Mouse (Mus musculus) E14TG2a.4 (cell line): ENCODE data around the gene Il11.

ENCODE experiments used
- H3K27me3 ChIP-seq: 2 replicates; pipeline ENCODE4 v1.6.1; 2014; ENCODE audit warnings: low read length, control low read depth; ENCODE audit not compliant: insufficient read depth
- H3K36me3 ChIP-seq: 2 replicates; pipeline ENCODE4 v1.6.1; 2014; ENCODE audit warnings: low read length, control low read depth; ENCODE audit not compliant: insufficient read depth
- H3K4me1 ChIP-seq: replicated peaks from 2 replicates; pipeline ENCODE4 v1.6.1; 2014; ENCODE audit warnings: low read depth, low read length, control low read depth
- H3K4me3 ChIP-seq: replicated peaks from 2 replicates; pipeline ENCODE4 v1.5.1; 2014; ENCODE audit warnings: mild to moderate bottlenecking, low read length
- H3K9me3 ChIP-seq: 2 replicates; pipeline ENCODE4 v1.6.1; 2014; ENCODE audit warnings: low read length, control low read depth
- CTCF ChIP-seq: conservative IDR thresholded peaks from 2 replicates; pipeline ENCODE4 v1.5.1; 2014; ENCODE audit warnings: low read length
- NANOG ChIP-seq: IDR thresholded peaks from 2 replicates; pipeline ENCODE4 v1.6.1; 2014; ENCODE audit warnings: borderline replicate concordance, low read length, mixed read lengths
- POU5F1 ChIP-seq: IDR thresholded peaks from 2 replicates; pipeline ENCODE4 v1.6.1; 2014; ENCODE audit warnings: low read length, borderline replicate concordance

Gene Il11

GRCm38 (mm10) chr7:4776861-4777830, 5.5 kb downstream of the Il11 start:
- TF ChIP-seq CTCF = no peak
- TF ChIP-seq NANOG = no peak
- no peak for TF ChIP-seq POU5F1
- H3K9me3 ChIP-seq = no peaks in the 10 kb centered on the region
- no peaks in the 10 kb centered on the region for H3K36me3 ChIP-seq
- H3K27me3 ChIP-seq = peaks cover 82% of the 10 kb centered on the region
- H3K4me3 ChIP-seq = peak overlapping the region; percentile 79
- H3K4me1 ChIP-seq = peaks cover 44% of the 10 kb centered on the region

DNA sequence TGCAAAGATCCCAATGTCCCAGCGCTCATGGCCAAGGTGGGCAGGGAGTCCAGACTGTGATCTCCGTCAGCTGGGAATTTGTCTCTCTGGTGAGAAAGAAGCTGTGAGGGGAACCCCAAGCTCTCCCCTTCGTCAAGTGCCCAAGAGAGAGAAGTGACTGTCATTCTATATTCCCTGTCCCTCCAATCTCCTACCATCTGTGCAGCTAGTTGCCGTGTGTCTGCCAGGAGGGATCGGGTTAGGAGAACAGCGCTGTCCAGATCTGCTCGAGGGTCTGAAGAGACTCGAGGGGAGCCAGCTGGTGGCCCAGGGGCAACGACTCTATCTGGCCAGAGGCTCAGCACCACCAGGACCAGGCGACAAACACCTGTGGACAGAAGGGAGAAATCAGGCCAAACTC, 6.5 kb downstream of the Il11 start:
- Histone ChIP-seq H3K27me3 (peaks cover 74% of the 10 kb centered on the region), H3K9me3 (no peaks in the 10 kb centered on the region), H3K36me3 (no peaks in the 10 kb centered on the region), H3K4me1 (peaks cover 41% of the 10 kb centered on the region), H3K4me3 (peak overlapping the region; percentile 79)
- TF ChIP-seq NANOG (no peak), POU5F1 (no peak), CTCF (no peak)

GRCm38 (mm10) chr7:4771202-4771601, 11.5 kb downstream of the Il11 start, which contains the start of gene Fam71e2:
Gene Fam71e2 (minus strand): TSS chr7:4771302.
- Histone ChIP-seq H3K27me3 (peaks cover 43% of the 10 kb centered on the region), H3K4me1 (peaks cover 30% of the 10 kb centered on the region), H3K9me3 (no peaks in the 10 kb centered on the region), H3K4me3 (peak within 1 kb of the TSS; percentile 70), H3K36me3 (no peaks in the 10 kb centered on the region)
- no peak for TF ChIP-seq NANOG
- TF ChIP-seq CTCF = no peak
- no peak for TF ChIP-seq POU5F1

DNA sequence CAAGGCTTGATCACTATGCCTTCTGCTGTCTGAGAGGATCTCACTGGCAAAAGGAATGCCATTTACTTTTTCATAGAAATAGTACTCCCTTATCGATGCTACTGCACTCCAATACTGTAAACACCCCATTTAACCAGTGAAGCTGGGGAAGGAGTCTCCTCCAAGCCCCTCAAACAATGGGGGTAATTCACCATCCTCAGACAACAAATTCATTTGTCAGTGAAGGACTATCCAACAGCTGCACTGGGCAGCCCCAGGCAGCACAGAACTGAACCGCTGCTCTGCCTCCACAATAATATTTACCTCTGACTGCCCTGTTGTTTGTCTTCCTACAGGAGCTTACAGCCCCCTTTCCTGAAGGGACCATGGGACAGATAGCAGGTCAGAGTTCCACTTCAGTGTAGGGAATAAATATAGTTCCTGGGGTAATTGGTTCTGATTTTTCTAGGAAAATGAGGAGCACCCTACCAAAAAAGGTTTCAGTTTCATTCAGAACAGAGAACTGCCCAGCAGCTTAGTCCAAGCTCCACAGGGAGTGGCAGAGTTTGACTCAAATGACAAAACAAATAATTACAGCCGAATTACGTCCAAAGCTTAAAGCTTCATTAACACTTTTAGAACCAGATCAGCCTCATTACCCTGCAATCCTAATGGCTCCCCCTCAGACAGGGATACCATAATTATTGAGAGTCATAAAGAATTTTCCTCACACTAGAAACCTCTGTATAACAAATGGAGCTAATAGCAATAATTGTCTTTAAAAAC, 17.5 kb downstream of the Il11 start:
- Histone ChIP-seq H3K36me3 (no peaks in the 10 kb centered on the region), H3K27me3 (peaks cover 15% of the 10 kb centered on the region), H3K4me3 (no peak overlapping the region), H3K4me1 (peaks cover 15% of the 10 kb centered on the region), H3K9me3 (no peaks in the 10 kb centered on the region)
- TF ChIP-seq POU5F1 (no peak), CTCF (no peak), NANOG (no peak)

DNA sequence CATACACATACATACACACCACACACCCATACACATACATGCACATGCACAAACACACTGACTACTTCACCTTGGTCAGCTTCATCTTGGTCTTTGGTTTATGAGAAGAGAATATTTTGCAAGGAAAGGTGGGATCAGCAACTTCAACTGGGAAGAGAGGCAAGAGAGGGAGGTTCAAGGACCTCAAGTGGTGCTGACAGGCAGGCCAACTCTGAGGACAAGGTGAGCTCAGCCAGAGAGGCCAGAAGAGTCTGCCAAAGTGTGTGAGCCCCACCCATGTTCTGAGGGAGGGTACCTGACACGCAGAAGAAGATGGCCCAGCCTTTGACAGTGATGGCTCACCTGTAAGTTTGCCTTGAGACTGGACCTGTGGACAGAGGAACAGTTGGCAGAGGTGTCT, 23.0 kb downstream of the Il11 start:
- peaks cover 5% of the 10 kb centered on the region for H3K4me1 ChIP-seq
- H3K36me3 ChIP-seq = no peaks in the 10 kb centered on the region
- peaks cover 23% of the 10 kb centered on the region for H3K27me3 ChIP-seq
- no peaks in the 10 kb centered on the region for H3K9me3 ChIP-seq
- no peak overlapping the region for H3K4me3 ChIP-seq
- no peak for TF ChIP-seq POU5F1
- TF ChIP-seq CTCF = no peak
- no peak for TF ChIP-seq NANOG

DNA sequence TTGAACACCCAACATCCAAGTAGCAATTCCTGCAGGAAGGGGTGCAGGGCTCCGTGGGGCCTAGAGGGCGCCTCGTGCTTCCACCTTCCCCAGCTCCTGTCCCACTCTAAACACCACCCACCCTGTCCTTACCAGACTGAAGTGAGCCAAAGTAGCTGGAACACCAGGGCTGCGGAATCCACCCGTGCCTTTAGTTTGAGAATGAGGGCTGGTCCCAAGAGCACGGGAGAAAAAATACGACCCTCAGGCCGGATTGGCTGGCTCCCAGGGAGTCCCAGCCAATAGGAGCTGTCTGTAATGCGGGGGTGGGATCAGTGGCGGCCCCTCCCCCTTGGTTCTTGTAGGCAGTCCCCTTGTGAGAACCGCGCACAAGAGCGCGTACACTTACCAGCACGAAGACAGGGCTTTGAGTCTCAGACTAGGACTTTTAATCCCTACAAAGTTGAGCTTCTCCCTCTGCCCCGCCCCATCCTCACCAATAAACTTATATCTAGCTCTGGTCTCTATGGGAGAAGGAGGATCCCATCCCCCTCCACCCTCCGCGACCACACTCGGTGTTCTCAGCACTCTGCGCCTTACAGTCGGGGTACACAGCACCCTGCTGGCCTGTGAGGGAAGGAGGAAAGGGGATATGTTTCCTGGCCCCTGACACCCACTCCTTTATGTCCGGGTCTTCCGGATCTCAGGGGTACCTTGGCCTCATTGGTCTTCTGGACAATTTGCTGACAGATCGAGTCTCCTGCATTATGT, 29.7 kb downstream of the Il11 start, which contains the start of gene Cox6b2:
Cox6b2 (minus strand) TSS at position 274 of the 750 bp plus-strand sequence.
- Histone ChIP-seq H3K27me3 (peaks cover 3% of the 10 kb centered on the region), H3K4me1 (peaks cover 45% of the 10 kb centered on the region), H3K9me3 (no peaks in the 10 kb centered on the region), H3K4me3 (peak within 1 kb of the TSS; percentile 98), H3K36me3 (peaks cover 33% of the 10 kb centered on the region)
- no peak for TF ChIP-seq CTCF
- TF ChIP-seq POU5F1 = no peak
- no peak for TF ChIP-seq NANOG

DNA sequence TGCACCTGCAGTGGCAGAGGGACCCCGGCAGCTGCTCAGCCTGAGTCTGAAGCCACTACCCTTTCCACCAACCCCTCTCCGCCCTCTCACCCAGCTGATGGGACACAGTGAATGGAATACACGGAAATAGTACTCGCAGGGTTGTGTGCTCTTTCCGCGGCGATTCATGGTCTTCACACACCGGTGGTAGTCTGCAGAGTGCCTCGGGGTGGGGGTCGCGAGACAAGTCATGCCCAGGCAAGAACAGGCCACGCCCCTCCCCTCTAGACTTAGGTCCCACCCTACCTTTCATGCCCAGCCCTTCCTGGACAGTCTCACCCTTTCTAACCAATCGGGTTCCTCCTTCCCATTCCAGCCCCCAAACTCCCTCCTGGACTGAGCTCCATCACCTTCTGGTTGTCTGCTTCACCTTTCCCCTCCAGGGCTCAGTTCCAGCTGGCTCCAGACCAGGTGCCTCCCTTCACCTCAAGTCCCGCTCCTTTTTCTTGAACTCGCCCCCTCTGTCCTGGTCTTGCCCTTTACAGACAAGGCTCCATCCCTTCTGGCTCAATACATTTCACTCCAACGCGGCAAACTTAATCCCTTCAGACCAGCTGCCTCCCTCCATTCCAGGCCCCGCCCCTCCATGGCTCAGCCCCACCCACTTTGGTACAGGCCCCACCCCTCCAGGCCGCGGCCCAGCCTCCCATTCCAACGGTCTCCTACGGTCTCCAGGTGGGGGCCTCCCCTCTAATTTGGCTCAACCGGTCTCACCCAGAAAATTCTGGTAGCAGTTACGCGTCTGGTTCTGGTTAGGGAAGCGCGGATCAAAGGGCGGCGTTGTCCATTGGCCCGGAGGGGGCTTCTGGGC, 30.5 kb downstream of the Il11 start:
- H3K4me3 ChIP-seq = peak overlapping the region; percentile 98
- H3K9me3 ChIP-seq = no peaks in the 10 kb centered on the region
- peaks cover 53% of the 10 kb centered on the region for H3K4me1 ChIP-seq
- H3K27me3 ChIP-seq = no peaks in the 10 kb centered on the region
- TF ChIP-seq NANOG = no peak
- no peak for TF ChIP-seq CTCF
- no peak for TF ChIP-seq POU5F1
- H3K36me3 ChIP-seq = peaks cover 41% of the 10 kb centered on the region
